In genomic region chr12:90027023-90027422, GRCm38 (mm10) we compare ENCODE assay signal across 11 mouse cellular contexts.
DNase-seq lines count a peak whose midpoint lies in the region; ATAC-seq and TF ChIP-seq lines count a peak whose summit lies in the region.
"Had no signal": no experiment of that assay in that cellular context is flagged by ENCODE, and none has a peak within 500 bp of the region (broad histone marks: within the 10 kb centered on the region; RNA-seq: fewer than 3 reads in every experiment).

No protein-coding gene starts in this region.

- 37% methylated on average over 3 of the region's 3 CpGs for WGBS in embryonic facial prominence, embryonic 11.5 days
- 68% methylated on average over 3 of the region's 3 CpGs for WGBS in intestine, postnatal 0 days

- no peaks in the 10 kb centered on the region for H3K27me3 ChIP-seq in embryonic facial prominence, embryonic 11.5 days (ENCODE audit: control insufficient read depth, insufficient read depth, low read length)
- no peaks in the 10 kb centered on the region for H3K27me3 ChIP-seq in intestine, postnatal 0 days (replicated peaks; ENCODE audit: control insufficient read depth, insufficient read depth, low read length)
- H3K27me3 ChIP-seq: embryonic facial prominence, embryonic 15.5 days; neural tube, embryonic 13.5 days had no signal

- no peak overlapping the region for H3K4me3 ChIP-seq in embryonic facial prominence, embryonic 11.5 days (ENCODE audit: low read depth, low read length)
- no peak overlapping the region for H3K4me3 ChIP-seq in intestine, postnatal 0 days (ENCODE audit: low read depth, low read length)
- H3K4me3 ChIP-seq: embryonic facial prominence, embryonic 15.5 days; neural tube, embryonic 13.5 days had no signal

- no peak for TF ChIP-seq CTCF in intestine, postnatal 0 days (IDR thresholded peaks at IDR 0.05; ENCODE audit: low read depth)

- no peak overlapping the region for H3K4me2 ChIP-seq in embryonic facial prominence, embryonic 11.5 days (ENCODE audit: low read depth, low read length)
- no peak overlapping the region for H3K4me2 ChIP-seq in intestine, postnatal 0 days (replicated peaks; ENCODE audit: low read depth)
- H3K4me2 ChIP-seq: embryonic facial prominence, embryonic 15.5 days; neural tube, embryonic 13.5 days had no signal

- no peak overlapping the region for H3K27ac ChIP-seq in embryonic facial prominence, embryonic 11.5 days (replicated peaks; ENCODE audit: low read depth, low read length)
- H3K27ac ChIP-seq in intestine, postnatal 0 days (ENCODE audit: low read depth, low read length) = no peak overlapping the region
- H3K27ac ChIP-seq: embryonic facial prominence, embryonic 15.5 days; neural tube, embryonic 13.5 days had no signal

- H3K4me1 ChIP-seq in embryonic facial prominence, embryonic 11.5 days (ENCODE audit: control insufficient read depth, insufficient read depth, low read length) = no peaks in the 10 kb centered on the region
- H3K4me1 ChIP-seq in intestine, postnatal 0 days (replicated peaks; ENCODE audit: control insufficient read depth, insufficient read depth, low read length) = no peaks in the 10 kb centered on the region
- H3K4me1 ChIP-seq: embryonic facial prominence, embryonic 15.5 days; neural tube, embryonic 13.5 days had no signal

- no peaks in the 10 kb centered on the region for H3K9me3 ChIP-seq in embryonic facial prominence, embryonic 11.5 days (replicated peaks; ENCODE audit: control insufficient read depth, low read length)
- no peaks in the 10 kb centered on the region for H3K9me3 ChIP-seq in intestine, postnatal 0 days (ENCODE audit: control insufficient read depth)
- H3K9me3 ChIP-seq: embryonic facial prominence, embryonic 15.5 days; neural tube, embryonic 13.5 days had no signal

- no peaks in the 10 kb centered on the region for H3K36me3 ChIP-seq in embryonic facial prominence, embryonic 11.5 days (replicated peaks; ENCODE audit: control insufficient read depth, insufficient read depth, low read depth, low read length)
- H3K36me3 ChIP-seq in intestine, postnatal 0 days (ENCODE audit: control insufficient read depth, insufficient read depth) = no peaks in the 10 kb centered on the region
- H3K36me3 ChIP-seq: embryonic facial prominence, embryonic 15.5 days; neural tube, embryonic 13.5 days had no signal

- no peak overlapping the region for H3K9ac ChIP-seq in embryonic facial prominence, embryonic 11.5 days (replicated peaks; ENCODE audit: low read length)
- no peak overlapping the region for H3K9ac ChIP-seq in intestine, postnatal 0 days (ENCODE audit: low read depth, low read length)
- H3K9ac ChIP-seq: embryonic facial prominence, embryonic 15.5 days; neural tube, embryonic 13.5 days had no signal

- ATAC-seq in embryonic facial prominence, embryonic 11.5 days (replicated peaks; ENCODE audit: insufficient number of reproducible peaks, low FRiP score, low TSS enrichment, low read depth) = no peak
- no peak for ATAC-seq in intestine, postnatal 0 days

- DNase-seq in heart, adult 18-20 months = peak; percentile 2
- DNase-seq in heart, adult 8-10 months (ENCODE audit: low spot score) = no peak
- DNase-seq in ovary, postnatal 14 days (ENCODE audit: low spot score) = peak; percentile 11
- no peak for DNase-seq in ovary, postnatal 36 days (ENCODE audit: low spot score)
- DNase-seq in embryonic facial prominence, embryonic 11.5 days (ENCODE audit: low spot score) = peak; percentile 23
- no peak for DNase-seq in spleen, postnatal 36 days (ENCODE audit: low spot score in 2 of 2)
- DNase-seq in frontal cortex, postnatal 14 days (ENCODE audit: low spot score in 2 of 2) = no peak
- DNase-seq: thymus, postnatal 14 days had no signal

Comparison
In these comparisons a context has a peak if more than half of its experiments do, and no peak if none do; other contexts are left out.
1. DNase-seq: peak in heart, adult 18-20 months (2 of 2), ovary, postnatal 14 days (single experiment) and embryonic facial prominence, embryonic 11.5 days (single experiment); none in heart, adult 8-10 months (single experiment), ovary, postnatal 36 days (single experiment), spleen, postnatal 36 days (0 of 2) and frontal cortex, postnatal 14 days (0 of 2).